Mouse (Mus musculus) adrenal gland, postnatal 14 days (tissue): ENCODE results near the gene Apoc4. TPM values are rescaled to one million over a fixed set of nuclear protein-coding genes. Genes with fewer than 3 reads are reported as not detected.
"Not testable (repeated sequence)": the region's sequence is repeated elsewhere in the genome, so short reads cannot be mapped to it uniquely, and the experiment has no call there.

Source experiments
- DNase-seq: peaks from one replicate; pipeline ENCODE4 v3.0.0; 2021; ENCODE audit warnings: mixed read lengths
- total RNA-seq: library from RNA; stranded (reverse); gene quantifications from 2 replicates; pipeline ENCODE4 v1.2.3, GENCODE M21; 2021

Apoc4 gene
- total RNA-seq, 1 experiment from 2014 or later, result 240 TPM

GRCm38 (mm10) chr7:19698907-19699826 is 17.9 kb upstream of the Apoc4 start, which contains the start of gene Apoe:
Gene Apoe, minus strand, starts transcription at chr7:19699188.
- peak; percentile 75 for DNase-seq

- DNase-seq, result no peak
Measured at GRCm38 (mm10) chr7:19697949-19698906, 16.9 kb upstream of the Apoc4 start.

DNA sequence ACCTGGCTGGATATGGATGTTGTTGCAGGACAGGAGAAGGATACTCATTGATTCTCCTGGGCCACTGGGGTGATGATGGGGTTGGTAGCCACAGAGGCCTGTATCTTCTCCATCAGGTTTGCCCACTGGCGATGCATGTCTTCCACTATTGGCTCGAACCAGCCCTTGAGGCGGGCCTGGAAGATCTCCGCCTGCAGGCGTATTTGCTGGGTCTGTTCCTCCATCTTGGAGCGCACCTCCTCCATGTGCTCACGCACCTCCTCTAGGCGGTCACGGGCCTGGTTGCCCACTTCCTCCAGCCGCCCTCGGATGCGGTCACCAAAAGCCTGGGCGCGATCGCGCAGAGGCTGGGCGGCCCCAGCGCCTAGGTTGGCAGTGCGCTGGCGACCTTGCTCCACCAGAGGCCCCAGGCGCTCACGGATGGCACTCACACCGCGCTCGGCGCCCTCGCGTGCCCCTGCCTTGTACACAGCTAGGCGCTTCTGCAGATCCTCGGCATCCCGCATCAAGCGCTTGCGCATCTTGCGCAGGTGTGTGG is 15.1 kb upstream of the Apoc4 start:
- DNase-seq, result no peak

GRCm38 (mm10) chr7:19695881-19696280 is 14.6 kb upstream of the Apoc4 start:
- no peak for DNase-seq

- DNase-seq, result no peak
Measured at GRCm38 (mm10) chr7:19695213-19695594, 13.9 kb upstream of the Apoc4 start.

DNA sequence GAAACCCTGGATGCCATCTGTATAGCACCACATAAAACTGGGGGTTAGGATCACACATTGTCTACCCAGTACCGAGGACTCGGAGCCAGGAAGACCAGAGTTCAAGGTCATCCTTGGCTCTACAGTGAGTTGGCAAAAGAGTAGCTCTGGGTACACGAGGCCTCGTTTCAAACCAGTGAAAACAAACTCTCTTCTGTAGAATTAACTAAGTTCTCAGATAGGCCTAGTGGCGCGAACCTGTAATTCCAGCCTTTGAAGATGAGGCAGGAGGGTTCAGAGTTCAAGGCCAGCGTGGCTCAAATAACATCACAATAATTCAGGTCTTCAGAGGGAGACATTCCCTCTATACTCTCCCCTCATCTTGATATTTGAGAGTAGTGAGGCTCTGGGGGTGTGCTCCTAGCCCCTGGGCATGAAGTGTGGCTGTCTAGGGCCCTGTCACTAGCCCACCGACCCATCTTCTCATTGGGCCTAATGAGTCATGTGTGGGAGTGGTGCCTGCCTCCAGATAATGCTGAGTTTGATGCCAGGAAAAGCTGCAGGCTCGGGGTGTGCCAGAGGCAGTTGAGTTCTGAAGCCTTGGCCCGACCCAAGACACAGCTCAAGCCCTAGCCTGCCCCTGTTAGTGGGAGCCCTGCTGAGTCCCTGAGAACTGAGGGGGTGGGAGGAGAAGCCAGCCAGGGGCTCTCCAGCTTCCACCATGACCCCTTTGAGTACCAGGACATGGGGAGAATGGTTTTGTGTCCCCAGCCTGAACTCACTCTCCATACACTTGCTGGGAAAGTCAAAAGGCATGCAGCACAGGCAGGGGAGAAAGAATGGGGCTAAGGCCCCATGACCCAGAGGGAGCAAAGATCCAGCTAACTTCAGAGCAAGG is 13.3 kb upstream of the Apoc4 start:
- peak; percentile 37 for DNase-seq

GRCm38 (mm10) chr7:19693421-19693820 is 12.1 kb upstream of the Apoc4 start:
- peak; percentile 85 for DNase-seq

DNA sequence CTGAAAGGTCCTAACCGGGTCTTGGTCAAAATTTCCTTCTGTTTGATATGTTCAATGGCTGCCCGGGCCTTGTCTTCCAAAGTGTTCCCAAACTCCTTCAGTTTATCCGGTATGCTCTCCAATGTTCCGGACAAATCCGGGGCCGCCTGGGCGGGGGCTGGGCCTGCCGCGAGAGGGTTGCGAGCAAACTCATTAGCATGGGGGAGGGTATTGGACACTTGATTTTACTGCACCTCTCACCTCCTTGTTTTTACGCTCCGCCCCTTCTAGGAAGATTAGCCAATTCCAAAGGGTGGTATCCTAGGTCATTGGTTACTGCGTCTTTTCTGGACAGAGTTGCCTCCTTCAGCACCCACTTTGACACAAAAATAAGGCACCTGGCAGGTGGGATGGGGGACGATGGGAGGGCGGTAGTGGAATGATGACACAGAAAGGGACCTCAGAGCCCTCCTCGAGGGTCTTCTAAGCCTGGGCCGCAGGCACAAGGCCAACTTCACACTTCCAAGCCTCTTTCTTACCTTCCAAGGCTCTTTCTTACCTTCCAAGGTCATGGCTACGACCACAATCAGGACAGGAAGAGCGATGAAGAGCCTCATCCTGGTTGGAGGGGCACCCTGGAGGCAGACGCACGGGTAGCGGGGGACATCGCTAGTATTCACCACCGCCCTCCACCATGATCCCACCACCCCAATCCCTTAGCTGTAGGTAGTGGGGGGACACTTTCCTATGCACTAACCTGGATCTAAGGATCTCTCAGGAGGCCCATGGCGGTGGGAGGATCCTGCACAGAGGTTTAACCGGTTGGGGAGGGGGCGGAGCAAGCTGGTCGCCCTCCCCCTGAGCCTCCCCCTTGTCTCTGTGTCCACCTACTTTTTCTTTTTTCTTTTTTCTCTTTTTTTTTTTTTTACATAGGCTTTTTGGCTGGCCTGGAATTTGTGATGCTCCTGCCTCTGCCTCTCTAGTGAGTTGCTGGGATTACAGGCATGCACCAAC is 10.9 kb upstream of the Apoc4 start, which contains the start of gene Apoc1:
Apoc1 (minus strand) TSS at position 788 of the 993 bp plus-strand sequence.
- DNase-seq, result peak; percentile 82

DNA sequence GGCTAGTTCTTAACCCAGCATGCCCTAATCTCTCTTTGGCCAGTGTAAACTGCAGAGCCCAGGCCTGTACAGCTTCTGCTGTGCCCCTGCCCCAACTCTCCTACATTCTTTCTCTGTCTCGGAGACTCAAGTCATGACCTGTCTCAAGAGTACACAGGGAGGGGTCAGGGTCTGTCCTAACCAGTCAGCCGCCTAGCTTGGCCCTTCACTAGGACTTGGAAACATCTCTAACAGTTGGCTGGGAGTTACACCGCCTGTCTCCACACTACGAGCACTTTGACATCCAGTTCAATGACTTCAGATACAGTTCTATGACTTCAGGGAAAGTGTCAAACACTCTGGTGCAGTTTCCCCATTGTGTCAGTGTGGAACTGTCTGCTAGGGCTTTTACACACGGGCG is 10.2 kb upstream of the Apoc4 start:
- DNase-seq, result no peak

- DNase-seq, result no peak
Measured at GRCm38 (mm10) chr7:19690845-19691244, 9.6 kb upstream of the Apoc4 start.

DNA sequence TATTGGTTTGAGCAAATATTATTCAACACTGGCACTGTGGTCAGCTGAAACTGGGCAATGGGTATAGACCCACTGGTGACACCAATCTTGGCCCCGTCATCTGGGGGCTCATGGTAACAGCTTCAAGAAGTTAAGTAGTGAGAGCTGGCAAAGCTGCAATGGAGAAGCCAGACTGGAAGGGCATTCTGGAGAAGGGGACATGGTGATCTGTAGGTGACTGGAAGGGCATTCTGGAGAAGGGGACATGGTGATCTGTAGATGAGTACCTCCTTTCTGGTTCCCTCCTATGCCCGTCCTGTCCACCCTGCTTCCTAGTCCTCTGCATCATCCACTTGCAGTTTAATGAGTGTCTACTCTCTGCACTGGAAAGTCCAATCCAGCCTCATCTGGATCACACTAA is 7.3 kb upstream of the Apoc4 start:
- no peak for DNase-seq

DNA sequence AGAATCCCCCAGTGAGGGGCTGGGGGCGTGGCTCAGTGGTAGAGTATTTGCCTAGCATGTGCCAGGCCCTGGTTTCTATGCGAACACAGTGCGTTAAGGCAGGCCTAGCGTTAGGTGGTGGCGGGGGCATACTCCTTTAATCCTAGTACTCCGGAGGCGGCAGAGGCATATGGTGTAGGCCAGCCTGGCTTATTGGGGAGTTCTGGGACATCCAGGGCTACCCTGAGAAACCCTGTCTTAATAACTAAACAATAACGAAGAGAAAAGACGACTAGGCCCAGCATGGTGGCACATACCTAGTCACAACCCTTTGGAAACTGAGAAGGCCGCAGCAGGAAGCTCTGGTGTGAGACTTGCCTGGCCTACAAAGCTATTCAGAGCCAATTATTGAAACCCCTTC is 6.8 kb upstream of the Apoc4 start:
- no peak for DNase-seq

GRCm38 (mm10) chr7:19686927-19687583 is 5.8 kb upstream of the Apoc4 start:
- DNase-seq, result not testable (repeated sequence)

- DNase-seq, result no peak
Measured at GRCm38 (mm10) chr7:19686521-19686920, 5.2 kb upstream of the Apoc4 start.

DNA sequence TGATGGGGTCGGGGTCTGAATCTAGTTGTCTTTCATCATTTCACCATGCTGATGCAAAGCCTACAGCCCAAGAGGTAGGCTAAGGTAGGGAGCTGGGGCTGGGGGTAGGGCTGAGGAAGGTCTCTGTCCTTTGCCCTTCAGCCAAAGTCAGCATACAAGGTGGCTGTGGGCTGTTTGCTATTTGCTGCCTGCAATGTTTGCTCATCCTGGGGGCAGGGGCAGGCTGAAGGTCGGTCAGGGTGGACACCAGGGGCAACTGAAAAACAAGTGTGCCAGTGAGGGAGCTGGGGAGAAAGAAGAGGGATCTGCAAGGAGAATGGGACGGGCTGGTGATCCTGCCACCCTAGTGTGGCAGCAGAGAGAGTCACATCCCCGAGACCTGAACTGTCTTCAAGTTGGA is 4.1 kb upstream of the Apoc4 start:
- no peak for DNase-seq

DNA sequence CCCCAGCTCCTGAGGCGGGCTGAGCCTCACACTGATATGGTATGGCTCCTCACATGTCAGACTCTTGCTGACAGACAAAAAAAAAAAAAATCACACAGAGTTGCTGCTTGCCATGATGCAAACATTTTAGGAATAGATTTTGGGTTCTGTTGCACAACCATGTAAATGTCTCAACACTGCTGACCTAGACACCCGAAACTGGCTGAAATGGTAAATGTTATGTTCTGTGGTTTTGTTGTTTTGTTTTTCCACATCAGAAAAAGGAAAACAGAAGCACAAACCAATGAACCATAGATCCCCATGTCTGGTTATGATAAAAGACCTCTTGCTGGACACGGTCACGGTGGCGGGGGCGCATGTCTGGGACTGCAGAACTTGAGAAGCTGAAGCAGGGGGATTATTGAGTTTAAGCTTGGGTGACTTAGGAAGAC is 2.5 kb upstream of the Apoc4 start:
- no peak for DNase-seq

DNA sequence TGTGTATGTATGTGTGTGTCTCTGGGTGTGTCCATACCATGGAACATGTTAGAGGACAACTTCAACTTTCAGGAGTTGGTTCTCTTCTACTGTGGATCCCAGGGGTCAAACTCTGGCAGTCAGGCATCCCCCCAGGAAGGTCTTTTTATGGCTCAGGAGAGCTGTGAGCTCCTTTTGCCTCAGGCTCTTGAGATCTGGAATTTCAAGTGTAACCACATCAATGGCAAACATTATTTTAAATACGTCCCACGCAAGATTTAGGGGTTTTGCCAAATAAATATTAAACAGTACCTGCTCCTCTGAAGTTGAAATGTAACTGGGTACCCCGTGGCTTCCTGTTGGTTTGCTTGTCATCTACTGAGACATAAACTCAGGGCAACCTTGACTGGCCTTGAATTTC is 1.7 kb upstream of the Apoc4 start:
- no peak for DNase-seq

DNA sequence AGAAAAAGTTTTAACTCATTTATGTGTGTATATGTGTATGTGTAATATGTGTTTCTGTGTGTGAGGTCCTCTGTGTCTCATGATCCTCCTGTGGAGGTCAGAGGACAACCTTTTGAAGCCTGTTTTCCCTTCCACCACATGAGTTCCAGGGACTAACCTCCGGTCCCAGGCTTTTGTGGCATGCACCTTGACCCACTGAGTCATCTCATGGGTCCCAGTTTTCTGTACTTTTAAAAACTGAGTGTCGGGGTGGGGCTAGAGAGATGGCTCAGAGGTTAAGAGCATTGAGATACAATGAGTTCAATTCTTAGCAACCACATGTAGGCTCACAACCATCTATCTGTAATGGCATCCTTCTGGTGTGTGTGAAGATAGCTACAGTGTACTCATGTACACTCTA is 577 bp downstream of the Apoc4 start:
- DNase-seq, result no peak

DNA sequence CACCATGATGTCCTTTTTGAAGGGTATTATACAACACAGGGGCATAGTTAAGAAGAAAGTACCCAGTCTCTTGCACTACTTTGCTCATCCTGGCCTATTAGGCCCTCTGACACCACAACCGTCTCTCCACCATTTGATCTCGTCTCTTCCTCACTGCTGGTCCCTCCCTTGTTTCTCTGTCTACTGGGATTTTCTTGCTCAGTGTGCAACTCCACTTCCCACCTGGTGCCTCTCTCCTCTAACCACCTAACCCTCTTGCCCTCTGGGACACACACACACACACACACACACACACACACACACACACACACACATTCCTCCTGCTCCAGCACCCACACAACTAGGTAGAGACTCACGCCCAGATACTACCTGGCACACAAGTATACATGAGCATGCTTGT is 2.4 kb downstream of the Apoc4 start:
- DNase-seq, result no peak

GRCm38 (mm10) chr7:19677872-19678271 is 3.4 kb downstream of the Apoc4 start, which contains the start of gene Apoc2:
Gene Apoc2, minus strand, starts transcription at chr7:19677941.
- DNase-seq, result no peak
